Mouse (Mus musculus) lung, embryonic 16.5 days (tissue): ENCODE results near the gene Mxi1. TPM values are rescaled to one million over a fixed set of nuclear protein-coding genes. Genes with fewer than 3 reads are reported as not detected.
"Not testable (repeated sequence)": the region's sequence is repeated elsewhere in the genome, so short reads cannot be mapped to it uniquely, and the experiment has no call there.

Experiments used
- ATAC-seq: fragments of 200-750 bp; cut with Nextera tagmentation; 2 replicates; pipeline ENCODE4 v1.8.0; 2017; ENCODE audit warnings: low read depth, mild to moderate bottlenecking, moderate library complexity
- H3K27ac ChIP-seq: fragments of 300-500 bp; sonication (generic); 2 replicates; pipeline ENCODE4 v1.5.1; 2014; ENCODE audit warnings: mild to moderate bottlenecking, control low read depth, low read length
- H3K27me3 ChIP-seq: fragments of 300-500 bp; sonication (generic); 2 replicates; pipeline ENCODE4 v1.6.1; 2014; ENCODE audit warnings: low read depth, low read length, mixed read lengths; ENCODE audit not compliant: control insufficient read depth, insufficient read depth
- H3K36me3 ChIP-seq: fragments of 300-500 bp; sonication (generic); 2 replicates; pipeline ENCODE4 v1.6.1; 2014; ENCODE audit warnings: low read length; ENCODE audit not compliant: control insufficient read depth, insufficient read depth
- H3K4me1 ChIP-seq: fragments of 300-500 bp; sonication (generic); replicated peaks from 2 replicates; pipeline ENCODE4 v1.6.1; 2014; ENCODE audit warnings: low read length, mixed read lengths; ENCODE audit not compliant: control insufficient read depth, insufficient read depth
- H3K4me2 ChIP-seq: fragments of 300-500 bp; sonication (generic); 2 replicates; pipeline ENCODE4 v1.6.1; 2014; ENCODE audit warnings: low read depth, low read length, control low read depth
- H3K4me3 ChIP-seq: fragments of 300-500 bp; sonication (generic); 2 replicates; pipeline ENCODE4 v1.5.1; 2014; ENCODE audit warnings: mild to moderate bottlenecking, low read length, control low read depth
- H3K9ac ChIP-seq: fragments of 300-500 bp; sonication (generic); 2 replicates; pipeline ENCODE4 v1.6.1; 2014; ENCODE audit warnings: low read length, control low read depth
- H3K9me3 ChIP-seq: fragments of 300-500 bp; sonication (generic); 2 replicates; pipeline ENCODE4 v1.6.1; 2016; ENCODE audit warnings: low read length; ENCODE audit not compliant: control insufficient read depth
- WGBS: fragments of 180-500 bp; shearing (Covaris S2); extraction: QIAGEN DNeasy Blood & Tissue Kit; methylation state at CpG from one replicate; pipeline ENCODE4 v1.1.7; 2014; 5-methylcytosine and 5-hydroxymethylcytosine counted together
- polyA plus RNA-seq: library from polyadenylated mRNA; unstranded; fragments of >200 nt; fragmentation: Nextera tagmentation; extraction: Ambion mirVana; gene quantifications from 2 replicates; pipeline ENCODE4 v1.2.1, GENCODE M21; 2015

Gene Mxi1
- polyA plus RNA-seq, 1 experiment from 2014 or later, result 22.6 TPM

GRCm38 (mm10) chr19:53389417-53389816, 79.1 kb downstream of the Mxi1 start:
- peak overlapping the region; percentile 95 for H3K9ac ChIP-seq
- peaks cover 14% of the 10 kb centered on the region for H3K4me1 ChIP-seq
- peak overlapping the region; percentile 98 for H3K27ac ChIP-seq
- H3K27me3 ChIP-seq, result no peaks in the 10 kb centered on the region
- no peaks in the 10 kb centered on the region for H3K9me3 ChIP-seq
- peaks cover 17% of the 10 kb centered on the region for H3K36me3 ChIP-seq
- WGBS, result 15% methylated on average over 6 of the region's 6 CpGs
- H3K4me3 ChIP-seq, result peak overlapping the region; percentile 84
- ATAC-seq, result no peak
- H3K4me2 ChIP-seq, result peak overlapping the region; percentile 67

- H3K4me2 ChIP-seq, result peak overlapping the region; percentile 67
- H3K9ac ChIP-seq, result peak overlapping the region; percentile 95
- peak; percentile 90 for ATAC-seq
- H3K9me3 ChIP-seq, result no peaks in the 10 kb centered on the region
- peaks cover 17% of the 10 kb centered on the region for H3K36me3 ChIP-seq
- H3K4me1 ChIP-seq, result peaks cover 14% of the 10 kb centered on the region
- peak overlapping the region; percentile 98 for H3K27ac ChIP-seq
- WGBS, result under 1% methylated on average over 58 of the region's 59 CpGs
- H3K27me3 ChIP-seq, result no peaks in the 10 kb centered on the region
- peak overlapping the region; percentile 84 for H3K4me3 ChIP-seq
Measured at GRCm38 (mm10) chr19:53389851-53390431, 79.6 kb downstream of the Mxi1 start.

DNA sequence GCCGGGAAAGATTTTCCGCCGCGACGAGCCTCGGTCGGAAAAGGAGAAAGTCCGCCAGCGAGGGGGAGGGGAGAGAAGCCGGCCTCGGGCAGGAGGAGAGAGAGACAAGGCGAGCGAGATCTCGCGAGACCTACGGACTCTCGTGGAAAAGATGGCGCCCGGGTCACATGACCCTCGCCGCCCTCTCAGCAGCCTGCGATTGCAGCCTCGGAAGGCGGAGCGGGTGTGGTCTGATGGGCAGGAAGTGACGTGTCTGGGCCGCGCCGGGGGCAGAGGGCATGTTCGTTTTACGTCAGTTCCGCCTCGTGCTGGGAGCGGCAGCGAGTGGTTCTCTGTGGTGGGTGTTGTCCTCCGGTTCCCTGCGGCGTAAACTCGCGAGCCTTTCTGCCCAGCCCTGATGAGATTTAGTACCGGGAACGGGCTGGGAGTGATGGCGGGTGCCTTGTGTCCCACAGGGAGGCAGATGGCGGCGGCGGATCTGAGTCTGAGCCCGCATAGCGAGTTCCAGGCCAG, 80.2 kb downstream of the Mxi1 start, which contains the start of gene Smndc1:
Gene Smndc1, minus strand, starts transcription at position 84 of the 513 bp plus-strand sequence.
- peak within 1 kb of the TSS; percentile 95 for H3K9ac ChIP-seq
- H3K4me3 ChIP-seq, result peak within 1 kb of the TSS; percentile 84
- no peaks in the 10 kb centered on the region for H3K9me3 ChIP-seq
- peak; percentile 98 for ATAC-seq
- peaks cover 14% of the 10 kb centered on the region for H3K4me1 ChIP-seq
- WGBS, result under 1% methylated on average over 48 of the region's 48 CpGs
- H3K27ac ChIP-seq, result peak within 1 kb of the TSS; percentile 98
- peaks cover 17% of the 10 kb centered on the region for H3K36me3 ChIP-seq
- H3K27me3 ChIP-seq, result no peaks in the 10 kb centered on the region
- H3K4me2 ChIP-seq, result peak within 1 kb of the TSS; percentile 91

DNA sequence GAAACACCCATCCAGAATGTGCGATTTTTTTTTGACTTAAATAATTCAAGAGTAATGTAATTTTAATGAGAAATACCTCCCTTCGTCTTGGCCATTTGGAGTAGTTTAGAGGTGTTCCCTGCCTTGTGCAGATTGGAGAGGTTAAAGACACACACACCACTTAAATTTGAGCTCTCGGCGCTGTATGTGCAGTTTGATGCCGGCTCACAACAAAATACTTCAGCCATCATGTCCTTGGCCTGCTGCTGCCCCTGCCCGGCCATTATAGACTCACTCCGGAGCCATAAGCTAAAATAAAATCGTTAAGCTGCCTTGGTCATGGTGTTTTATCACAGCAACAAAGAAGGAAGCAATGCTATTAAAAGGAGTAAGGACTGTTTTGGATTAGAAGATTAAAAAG, 81.1 kb downstream of the Mxi1 start:
- peak overlapping the region; percentile 85 for H3K9ac ChIP-seq
- no peak for ATAC-seq
- 39% methylated on average over 8 of the region's 8 CpGs for WGBS
- no peaks in the 10 kb centered on the region for H3K27me3 ChIP-seq
- peak overlapping the region; percentile 91 for H3K4me2 ChIP-seq
- peak overlapping the region; percentile 84 for H3K4me3 ChIP-seq
- H3K36me3 ChIP-seq, result peaks cover 13% of the 10 kb centered on the region
- 0 out of 2 replicates have a peak overlapping the region, but pooled peaks have one; percentile 82 for H3K27ac ChIP-seq
- H3K4me1 ChIP-seq, result peaks cover 14% of the 10 kb centered on the region
- no peaks in the 10 kb centered on the region for H3K9me3 ChIP-seq

DNA sequence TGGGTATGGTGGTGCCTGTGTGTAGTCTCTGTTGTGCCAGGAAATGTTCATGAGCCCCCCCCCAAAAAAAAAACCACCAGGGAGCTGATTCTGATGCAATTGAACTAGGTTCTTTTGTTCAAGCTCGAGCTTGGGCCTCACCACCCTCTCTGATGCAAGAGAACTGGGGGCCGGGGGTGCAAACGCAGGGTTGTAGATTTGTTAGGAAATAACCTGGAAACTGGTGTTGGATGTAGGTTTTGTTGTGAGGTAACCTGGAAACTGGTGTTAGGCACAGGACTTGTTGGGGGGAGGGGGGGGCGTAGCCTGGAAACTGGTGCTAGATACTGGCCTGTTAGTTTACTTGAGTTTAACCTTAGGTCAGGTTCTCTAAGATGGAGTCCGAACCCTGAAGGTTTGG, 81.5 kb downstream of the Mxi1 start:
- H3K9ac ChIP-seq, result peak overlapping the region; percentile 85; the same call in 1 of the 2 replicates
- peaks cover 14% of the 10 kb centered on the region for H3K4me1 ChIP-seq
- peaks cover 13% of the 10 kb centered on the region for H3K36me3 ChIP-seq
- no peaks in the 10 kb centered on the region for H3K27me3 ChIP-seq
- 83% methylated on average over 5 of the region's 5 CpGs for WGBS
- no peak for ATAC-seq
- H3K4me3 ChIP-seq, result no peak overlapping the region
- peak overlapping the region; percentile 91; the same call in 1 of the 2 replicates for H3K4me2 ChIP-seq
- no peaks in the 10 kb centered on the region for H3K9me3 ChIP-seq
- no peak overlapping the region for H3K27ac ChIP-seq

- H3K27ac ChIP-seq, result no peak overlapping the region
- H3K27me3 ChIP-seq, result no peaks in the 10 kb centered on the region
- peaks cover 14% of the 10 kb centered on the region for H3K4me1 ChIP-seq
- ATAC-seq, result no peak
- 53% methylated on average over 8 of the region's 8 CpGs for WGBS
- no peaks in the 10 kb centered on the region for H3K9me3 ChIP-seq
- H3K4me3 ChIP-seq, result no peak overlapping the region
- no peak overlapping the region for H3K4me2 ChIP-seq
- peaks cover 7% of the 10 kb centered on the region for H3K36me3 ChIP-seq
- no peak overlapping the region for H3K9ac ChIP-seq
Measured at GRCm38 (mm10) chr19:53392781-53393343, 82.5 kb downstream of the Mxi1 start.

DNA sequence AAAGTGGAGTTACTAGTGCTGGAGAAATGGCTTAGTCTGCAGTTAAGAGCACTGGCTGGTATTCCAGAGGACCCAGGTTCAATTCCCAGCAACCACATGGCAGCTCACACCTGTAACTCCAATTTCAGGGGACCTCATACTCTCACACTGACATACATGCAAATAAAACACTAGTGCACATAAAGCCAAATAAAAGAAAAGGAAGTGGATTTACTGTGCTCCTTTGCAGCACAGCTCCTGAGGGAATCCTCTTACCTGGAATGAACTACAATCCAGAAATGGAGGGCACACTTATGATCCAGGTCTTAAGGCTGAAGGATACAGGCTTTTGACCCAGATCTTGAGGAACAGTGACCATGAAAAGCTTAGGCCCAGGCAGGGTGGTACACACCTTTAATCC, 83.3 kb downstream of the Mxi1 start:
- Histone ChIP-seq H3K9me3 (no peaks in the 10 kb centered on the region), H3K27me3 (no peaks in the 10 kb centered on the region), H3K4me2 (no peak overlapping the region), H3K27ac (no peak overlapping the region), H3K9ac (no peak overlapping the region), H3K4me1 (peaks cover 14% of the 10 kb centered on the region), H3K4me3 (no peak overlapping the region), H3K36me3 (no peaks in the 10 kb centered on the region)
- no peak for ATAC-seq

- 7% methylated on average over 7 of the region's 7 CpGs for WGBS
- H3K4me1 ChIP-seq, result peaks cover 9% of the 10 kb centered on the region
- H3K9me3 ChIP-seq, result no peaks in the 10 kb centered on the region
- H3K27ac ChIP-seq, result no peak overlapping the region
- H3K27me3 ChIP-seq, result no peaks in the 10 kb centered on the region
- no peaks in the 10 kb centered on the region for H3K36me3 ChIP-seq
- no peak overlapping the region for H3K9ac ChIP-seq
- no peak overlapping the region for H3K4me2 ChIP-seq
- ATAC-seq, result no peak
- no peak overlapping the region for H3K4me3 ChIP-seq
Measured at GRCm38 (mm10) chr19:53394552-53394951, 84.2 kb downstream of the Mxi1 start.

DNA sequence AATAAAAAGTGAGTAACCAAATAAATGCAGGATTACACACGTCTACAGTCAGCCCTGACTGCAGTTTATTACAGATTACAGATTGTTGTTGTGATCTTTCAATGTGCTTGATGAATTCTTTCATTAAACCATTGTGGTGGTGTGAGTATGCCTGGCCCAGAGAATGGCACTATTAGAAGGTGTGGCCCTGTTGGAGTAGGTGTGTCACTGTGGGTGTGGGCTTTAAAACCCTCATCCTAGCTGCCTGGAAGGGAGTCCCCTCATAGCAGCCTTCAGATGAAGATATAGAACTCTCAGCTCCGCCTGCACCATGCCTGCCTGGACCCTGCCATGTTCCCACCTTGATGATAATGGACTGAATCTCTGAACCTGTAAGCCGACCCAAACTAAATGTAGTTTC, 84.6 kb downstream of the Mxi1 start:
- not testable (repeated sequence) for ATAC-seq
- 67% methylated on average over 3 of the region's 3 CpGs for WGBS

More for the DNA sequence above, 84.6 kb downstream of the Mxi1 start:
- not testable (repeated sequence) for H3K4me2 ChIP-seq, H3K27me3 ChIP-seq, H3K9ac ChIP-seq, H3K9me3 ChIP-seq, H3K4me1 ChIP-seq, H3K4me3 ChIP-seq, H3K36me3 ChIP-seq, H3K27ac ChIP-seq
